ENCODE assay signal across 9 mouse cellular contexts in the genomic region with DNA sequence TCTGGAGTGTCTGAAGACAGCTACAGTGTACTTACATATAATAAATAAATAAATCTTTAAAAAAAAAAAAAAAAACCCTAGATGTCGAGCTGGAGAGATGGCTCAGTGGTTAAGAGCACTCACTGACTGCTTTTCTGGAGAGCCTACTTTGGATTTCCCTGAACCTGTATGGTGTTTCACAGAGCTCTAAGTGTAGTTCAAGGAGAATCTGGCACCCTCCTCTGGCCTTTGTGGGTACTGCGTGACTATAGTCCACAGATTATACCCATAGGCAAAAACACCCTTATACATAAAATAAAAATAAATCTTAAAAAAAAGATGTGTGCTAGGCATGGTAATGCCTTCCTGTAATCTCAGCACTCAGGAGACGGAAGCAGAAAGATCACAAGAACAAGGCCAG. TPM values are rescaled to one million over a fixed set of nuclear protein-coding genes. Genes with fewer than 3 reads are reported as not detected.
DNase-seq lines count a peak whose midpoint lies in the region; ATAC-seq and TF ChIP-seq lines count a peak whose summit lies in the region.
"Had no signal": no experiment of that assay in that cellular context is flagged by ENCODE, and none has a peak within 500 bp of the region (broad histone marks: within the 10 kb centered on the region; RNA-seq: fewer than 3 reads in every experiment).

No protein-coding gene starts in this region.

- TF ChIP-seq CTCF in forebrain, postnatal 0 days (IDR thresholded peaks at IDR 0.05; ENCODE audit: low read depth) = peak; percentile 77

- no peaks in the 10 kb centered on the region for H3K4me1 ChIP-seq in midbrain, embryonic 11.5 days (ENCODE audit: control insufficient read depth, insufficient read depth, low read length)
- no peaks in the 10 kb centered on the region for H3K4me1 ChIP-seq in midbrain, embryonic 15.5 days
- no peaks in the 10 kb centered on the region for H3K4me1 ChIP-seq in forebrain, postnatal 0 days (ENCODE audit: insufficient read depth)
- no peaks in the 10 kb centered on the region for H3K4me1 ChIP-seq in intestine, embryonic 14.5 days (replicated peaks; ENCODE audit: control insufficient read depth, insufficient read depth, low read length)
- H3K4me1 ChIP-seq in midbrain, embryonic 13.5 days (replicated peaks) = no peaks in the 10 kb centered on the region
- H3K4me1 ChIP-seq: embryonic facial prominence, embryonic 12.5 days had no signal

- no peak overlapping the region for H3K9ac ChIP-seq in midbrain, embryonic 11.5 days (ENCODE audit: low read length)
- H3K9ac ChIP-seq in midbrain, embryonic 15.5 days = no peak overlapping the region
- no peak overlapping the region for H3K9ac ChIP-seq in forebrain, postnatal 0 days
- no peak overlapping the region for H3K9ac ChIP-seq in intestine, embryonic 14.5 days (ENCODE audit: low read length)
- no peak overlapping the region for H3K9ac ChIP-seq in midbrain, embryonic 13.5 days (replicated peaks)
- H3K9ac ChIP-seq: embryonic facial prominence, embryonic 12.5 days had no signal

- intact Hi-C loops in left cerebral cortex, postnatal 10 days (cut with DNase I) = loop anchor here (5.0 kb wide), 1 partner anchor 147 kb away; a partner anchor contains a TSS

- 57% methylated on average over 3 of the region's 3 CpGs for WGBS in midbrain, embryonic 11.5 days
- 57% methylated on average over 3 of the region's 3 CpGs for WGBS in midbrain, embryonic 15.5 days
- WGBS in forebrain, postnatal 0 days = 56% methylated on average over 3 of the region's 3 CpGs
- 67% methylated on average over 3 of the region's 3 CpGs for WGBS in intestine, embryonic 14.5 days
- WGBS in midbrain, embryonic 13.5 days = 60% methylated on average over 3 of the region's 3 CpGs

- peak; percentile 95 for DNase-seq in midbrain, embryonic 11.5 days (ENCODE audit: low spot score, missing footprints)
- DNase-seq in cerebellum, adult 18-20 months = peak; percentile 75 to 80
- peak; percentile 79 for DNase-seq in forebrain, postnatal 0 days
- peak; percentile 81 for DNase-seq in intestine, embryonic 14.5 days (ENCODE audit: low spot score)
- DNase-seq in left cerebral cortex, postnatal 10 days (ENCODE audit: extremely low spot score in 1 of 2, low spot score in 2 of 2) = peak; percentile 59 to 65
- peak; percentile 62 to 85 for DNase-seq in spleen, postnatal 4 days (ENCODE audit: low spot score in 2 of 2)

- ATAC-seq in midbrain, embryonic 11.5 days (ENCODE audit: low FRiP score) = peak; percentile 54
- ATAC-seq in midbrain, embryonic 15.5 days (replicated peaks) = no peak
- ATAC-seq in forebrain, postnatal 0 days = peak; percentile 91
- ATAC-seq in intestine, embryonic 14.5 days (replicated peaks; ENCODE audit: low FRiP score, low TSS enrichment, low read depth) = peak; percentile 75; the same call in 1 of the 2 replicates
- ATAC-seq in midbrain, embryonic 13.5 days = peak; percentile 71; the same call in 1 of the 2 replicates

- H3K4me2 ChIP-seq in midbrain, embryonic 11.5 days = no peak overlapping the region
- H3K4me2 ChIP-seq in midbrain, embryonic 15.5 days = no peak overlapping the region
- no peak overlapping the region for H3K4me2 ChIP-seq in forebrain, postnatal 0 days (ENCODE audit: low read depth)
- no peak overlapping the region for H3K4me2 ChIP-seq in intestine, embryonic 14.5 days (ENCODE audit: low read length)
- no peak overlapping the region for H3K4me2 ChIP-seq in midbrain, embryonic 13.5 days (replicated peaks)
- H3K4me2 ChIP-seq: embryonic facial prominence, embryonic 12.5 days had no signal

- H3K27ac ChIP-seq in midbrain, embryonic 11.5 days (ENCODE audit: low read depth, low read length) = no peak overlapping the region
- no peak overlapping the region for H3K27ac ChIP-seq in midbrain, embryonic 15.5 days
- H3K27ac ChIP-seq in forebrain, postnatal 0 days (ENCODE audit: low read depth, low read length) = no peak overlapping the region
- no peak overlapping the region for H3K27ac ChIP-seq in intestine, embryonic 14.5 days (ENCODE audit: low read depth)
- H3K27ac ChIP-seq in midbrain, embryonic 13.5 days = no peak overlapping the region
- H3K27ac ChIP-seq: embryonic facial prominence, embryonic 12.5 days had no signal

- H3K9me3 ChIP-seq in midbrain, embryonic 11.5 days (ENCODE audit: control insufficient read depth, low read length) = no peaks in the 10 kb centered on the region
- no peaks in the 10 kb centered on the region for H3K9me3 ChIP-seq in midbrain, embryonic 15.5 days
- no peaks in the 10 kb centered on the region for H3K9me3 ChIP-seq in forebrain, postnatal 0 days (ENCODE audit: low read length)
- H3K9me3 ChIP-seq in intestine, embryonic 14.5 days (ENCODE audit: control insufficient read depth, low read length) = no peaks in the 10 kb centered on the region
- no peaks in the 10 kb centered on the region for H3K9me3 ChIP-seq in midbrain, embryonic 13.5 days
- H3K9me3 ChIP-seq: embryonic facial prominence, embryonic 12.5 days had no signal

- peaks cover 14% of the 10 kb centered on the region; the same call in 1 of the 2 replicates for H3K36me3 ChIP-seq in midbrain, embryonic 11.5 days (ENCODE audit: control insufficient read depth, insufficient read depth, low read length)
- peaks cover 23% of the 10 kb centered on the region for H3K36me3 ChIP-seq in midbrain, embryonic 15.5 days (replicated peaks)
- H3K36me3 ChIP-seq in forebrain, postnatal 0 days (ENCODE audit: insufficient read depth) = peaks cover 54% of the 10 kb centered on the region
- H3K36me3 ChIP-seq in intestine, embryonic 14.5 days (ENCODE audit: control insufficient read depth, insufficient read depth, low read length) = peaks cover 84% of the 10 kb centered on the region
- peaks cover 70% of the 10 kb centered on the region for H3K36me3 ChIP-seq in midbrain, embryonic 13.5 days

- no peaks in the 10 kb centered on the region for H3K27me3 ChIP-seq in midbrain, embryonic 11.5 days (ENCODE audit: control insufficient read depth, insufficient read depth, low read length)
- H3K27me3 ChIP-seq in midbrain, embryonic 15.5 days (replicated peaks) = no peaks in the 10 kb centered on the region
- H3K27me3 ChIP-seq in forebrain, postnatal 0 days (ENCODE audit: insufficient read depth, low read length) = no peaks in the 10 kb centered on the region
- H3K27me3 ChIP-seq in intestine, embryonic 14.5 days (replicated peaks; ENCODE audit: control insufficient read depth, insufficient read depth, low read length) = no peaks in the 10 kb centered on the region
- H3K27me3 ChIP-seq in midbrain, embryonic 13.5 days = no peaks in the 10 kb centered on the region
- H3K27me3 ChIP-seq: embryonic facial prominence, embryonic 12.5 days had no signal

- H3K4me3 ChIP-seq in midbrain, embryonic 11.5 days (ENCODE audit: low read depth, low read length) = no peak overlapping the region
- no peak overlapping the region for H3K4me3 ChIP-seq in midbrain, embryonic 15.5 days
- no peak overlapping the region for H3K4me3 ChIP-seq in forebrain, postnatal 0 days (ENCODE audit: low read depth, low read length)
- H3K4me3 ChIP-seq in intestine, embryonic 14.5 days (ENCODE audit: low read depth, low read length) = no peak overlapping the region
- H3K4me3 ChIP-seq in midbrain, embryonic 13.5 days (replicated peaks) = no peak overlapping the region
- H3K4me3 ChIP-seq: embryonic facial prominence, embryonic 12.5 days had no signal

RNA-seq across cellular contexts. Expression of a gene that starts 14.5 kb away (rescaled TPM):
- 50.8 and 57.8 TPM in 2 replicates for polyA plus RNA-seq in midbrain, embryonic 11.5 days (2014; fragmentation: Nextera tagmentation; extraction: Ambion mirVana)
- polyA plus RNA-seq in midbrain, embryonic 15.5 days (2015; fragmentation: Nextera tagmentation; extraction: Ambion mirVana) = 44.1 and 50.0 TPM in 2 replicates
- 42.8 and 64.4 TPM in 2 replicates for total RNA-seq in forebrain, postnatal 0 days (2014; rRNA removed)
- 13.8 and 20.6 TPM in 2 replicates for polyA plus RNA-seq in forebrain, postnatal 0 days (2015; fragmentation: Nextera tagmentation; extraction: Ambion mirVana)
- polyA plus RNA-seq in intestine, embryonic 14.5 days (2014; fragmentation: Nextera tagmentation; extraction: Ambion mirVana) = 53.7 and 57.1 TPM in 2 replicates
- 10 to 100 TPM; 41.1 to 46.6 TPM for total RNA-seq in left cerebral cortex, postnatal 10 days (2021)
- polyA plus RNA-seq in midbrain, embryonic 13.5 days (2015; fragmentation: Nextera tagmentation; extraction: Ambion mirVana) = 33.6 and 40.6 TPM in 2 replicates

RNA-seq across cellular contexts. Expression of a gene that starts 19.7 kb away (rescaled TPM):
- 357 and 359 TPM in 2 replicates for polyA plus RNA-seq in midbrain, embryonic 11.5 days (2014; fragmentation: Nextera tagmentation; extraction: Ambion mirVana)
- 1,443 and 1,470 TPM in 2 replicates for polyA plus RNA-seq in midbrain, embryonic 15.5 days (2015; fragmentation: Nextera tagmentation; extraction: Ambion mirVana)
- total RNA-seq in forebrain, postnatal 0 days (2014; rRNA removed) = 1,247 and 1,493 TPM in 2 replicates
- polyA plus RNA-seq in forebrain, postnatal 0 days (2015; fragmentation: Nextera tagmentation; extraction: Ambion mirVana) = 1,714 and 1,956 TPM in 2 replicates
- 56.5 and 63.9 TPM in 2 replicates for polyA plus RNA-seq in intestine, embryonic 14.5 days (2014; fragmentation: Nextera tagmentation; extraction: Ambion mirVana)
- 1,000 to 10,000 TPM; 1,052 to 1,067 TPM for total RNA-seq in left cerebral cortex, postnatal 10 days (2021)
- polyA plus RNA-seq in midbrain, embryonic 13.5 days (2015; fragmentation: Nextera tagmentation; extraction: Ambion mirVana) = 996 and 1,042 TPM in 2 replicates

RNA-seq across cellular contexts. Expression of a gene that starts 30.7 kb away (rescaled TPM):
- 34.5 and 36.8 TPM in 2 replicates for polyA plus RNA-seq in midbrain, embryonic 11.5 days (2014; fragmentation: Nextera tagmentation; extraction: Ambion mirVana)
- polyA plus RNA-seq in midbrain, embryonic 15.5 days (2015; fragmentation: Nextera tagmentation; extraction: Ambion mirVana) = 96.4 and 103 TPM in 2 replicates
- 93.3 and 99.0 TPM in 2 replicates for total RNA-seq in forebrain, postnatal 0 days (2014; rRNA removed)
- 32.2 and 39.6 TPM in 2 replicates for polyA plus RNA-seq in forebrain, postnatal 0 days (2015; fragmentation: Nextera tagmentation; extraction: Ambion mirVana)
- 34.4 and 38.2 TPM in 2 replicates for polyA plus RNA-seq in intestine, embryonic 14.5 days (2014; fragmentation: Nextera tagmentation; extraction: Ambion mirVana)
- total RNA-seq in left cerebral cortex, postnatal 10 days (2021) = 10 to 100 TPM; 55.9 to 60.5 TPM
- 71.5 and 78.5 TPM in 2 replicates for polyA plus RNA-seq in midbrain, embryonic 13.5 days (2015; fragmentation: Nextera tagmentation; extraction: Ambion mirVana)

RNA-seq across cellular contexts. Expression of a gene that starts 31.2 kb away (rescaled TPM):
- polyA plus RNA-seq in midbrain, embryonic 11.5 days (2014; fragmentation: Nextera tagmentation; extraction: Ambion mirVana) = 54.2 and 60.9 TPM in 2 replicates
- 96.4 and 99.7 TPM in 2 replicates for polyA plus RNA-seq in midbrain, embryonic 15.5 days (2015; fragmentation: Nextera tagmentation; extraction: Ambion mirVana)
- 24.0 and 27.9 TPM in 2 replicates for total RNA-seq in forebrain, postnatal 0 days (2014; rRNA removed)
- 60.9 and 73.0 TPM in 2 replicates for polyA plus RNA-seq in forebrain, postnatal 0 days (2015; fragmentation: Nextera tagmentation; extraction: Ambion mirVana)
- polyA plus RNA-seq in intestine, embryonic 14.5 days (2014; fragmentation: Nextera tagmentation; extraction: Ambion mirVana) = 50.3 and 52.6 TPM in 2 replicates
- 10 to 100 TPM; 39.8 to 44.2 TPM for total RNA-seq in left cerebral cortex, postnatal 10 days (2021)
- 91.6 and 95.9 TPM in 2 replicates for polyA plus RNA-seq in midbrain, embryonic 13.5 days (2015; fragmentation: Nextera tagmentation; extraction: Ambion mirVana)

RNA-seq across cellular contexts. Expression of a gene that starts 45.9 kb away (rescaled TPM):
- polyA plus RNA-seq in midbrain, embryonic 11.5 days (2014; fragmentation: Nextera tagmentation; extraction: Ambion mirVana) = 19.7 TPM in 2 replicates
- 66.3 and 71.4 TPM in 2 replicates for polyA plus RNA-seq in midbrain, embryonic 15.5 days (2015; fragmentation: Nextera tagmentation; extraction: Ambion mirVana)
- total RNA-seq in forebrain, postnatal 0 days (2014; rRNA removed) = 42.8 and 43.5 TPM in 2 replicates
- 19.5 and 26.5 TPM in 2 replicates for polyA plus RNA-seq in forebrain, postnatal 0 days (2015; fragmentation: Nextera tagmentation; extraction: Ambion mirVana)
- 20.5 and 22.2 TPM in 2 replicates for polyA plus RNA-seq in intestine, embryonic 14.5 days (2014; fragmentation: Nextera tagmentation; extraction: Ambion mirVana)
- total RNA-seq in left cerebral cortex, postnatal 10 days (2021) = 10 to 100 TPM; 30.1 to 32.9 TPM
- 42.1 and 46.7 TPM in 2 replicates for polyA plus RNA-seq in midbrain, embryonic 13.5 days (2015; fragmentation: Nextera tagmentation; extraction: Ambion mirVana)
